Mouse (Mus musculus) gastrocnemius, adult 18-20 months (tissue): Measurements from ENCODE around the gene P3h2. TPM values are rescaled to one million over a fixed set of nuclear protein-coding genes. Genes with fewer than 3 reads are reported as not detected.

Experiments
- DNase-seq: peaks from one replicate; pipeline ENCODE4 v3.0.0; 2021; ENCODE audit warnings: low spot score
- total RNA-seq, 2 experiments: library from RNA; stranded (reverse); gene quantifications; 2 replicates each; pipeline ENCODE4 v1.2.3; 2021

Gene P3h2
- total RNA-seq, 2 experiments from 2014 or later = 2.6 to 7.1 TPM

GRCm38 (mm10) chr16:25983635-25984034 is 121.9 kb downstream of the P3h2 start:
- no peak for DNase-seq

GRCm38 (mm10) chr16:25979037-25979436 is 126.5 kb downstream of the P3h2 start:
- no peak for DNase-seq

GRCm38 (mm10) chr16:25977210-25977609 is 128.4 kb downstream of the P3h2 start:
- DNase-seq = no peak

DNA sequence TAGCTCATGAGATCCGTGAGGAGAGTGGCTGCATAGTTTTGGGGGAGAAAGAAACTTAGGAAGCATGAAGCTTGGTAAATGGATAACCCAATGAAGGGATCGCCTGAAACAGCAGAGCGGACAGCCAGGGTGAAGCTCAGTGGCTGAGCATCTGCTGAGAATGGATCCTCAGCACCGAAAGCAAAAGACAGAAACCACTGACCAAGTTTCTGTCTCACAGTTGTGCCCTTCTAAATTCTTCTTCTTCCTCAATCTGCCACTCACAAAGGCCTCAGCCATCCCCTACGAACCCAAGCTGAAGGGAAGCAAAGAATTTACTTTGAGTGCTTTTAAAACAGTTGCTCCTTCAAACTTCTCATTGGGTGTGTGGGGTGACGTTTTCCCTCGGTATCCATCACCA is 134.3 kb downstream of the P3h2 start:
- DNase-seq = no peak

DNA sequence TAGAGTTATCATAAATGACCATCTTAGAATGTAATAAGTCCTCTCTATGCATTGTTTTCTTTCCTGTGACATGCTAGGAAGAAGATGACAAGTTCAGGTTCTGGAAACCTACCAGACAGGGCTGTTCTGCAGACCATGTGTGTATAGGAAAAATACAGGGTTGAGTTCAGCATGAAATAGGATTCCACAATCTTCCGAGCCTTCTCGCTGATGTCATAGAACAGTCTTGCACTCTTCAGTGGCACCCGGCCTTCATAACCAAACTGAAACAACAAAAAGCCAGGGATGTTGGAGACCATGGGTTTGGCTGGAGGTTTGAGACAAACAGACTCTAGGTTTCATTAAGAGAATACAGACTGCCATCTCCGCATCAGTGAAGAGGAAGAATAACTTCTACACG is 134.9 kb downstream of the P3h2 start:
- DNase-seq = no peak

DNA sequence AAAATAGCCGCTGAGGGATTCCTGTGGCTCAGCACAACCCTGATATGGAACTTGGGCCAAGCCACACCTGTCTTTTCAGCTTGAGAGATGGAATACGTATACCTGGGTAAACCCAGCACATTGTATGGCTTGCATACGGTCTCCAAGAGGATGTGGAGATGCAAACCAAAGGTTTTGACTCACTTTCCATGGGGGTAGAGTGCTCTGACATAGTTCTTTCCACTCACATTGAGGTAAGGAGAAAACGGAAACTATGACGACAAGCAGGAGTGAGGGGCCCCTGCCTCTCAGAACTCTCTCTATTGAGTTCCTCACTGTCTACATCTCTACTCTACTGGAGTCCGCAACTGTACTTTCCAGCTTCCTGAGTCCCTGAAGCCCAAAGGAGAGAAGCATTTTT is 135.4 kb downstream of the P3h2 start:
- DNase-seq = no peak

DNA sequence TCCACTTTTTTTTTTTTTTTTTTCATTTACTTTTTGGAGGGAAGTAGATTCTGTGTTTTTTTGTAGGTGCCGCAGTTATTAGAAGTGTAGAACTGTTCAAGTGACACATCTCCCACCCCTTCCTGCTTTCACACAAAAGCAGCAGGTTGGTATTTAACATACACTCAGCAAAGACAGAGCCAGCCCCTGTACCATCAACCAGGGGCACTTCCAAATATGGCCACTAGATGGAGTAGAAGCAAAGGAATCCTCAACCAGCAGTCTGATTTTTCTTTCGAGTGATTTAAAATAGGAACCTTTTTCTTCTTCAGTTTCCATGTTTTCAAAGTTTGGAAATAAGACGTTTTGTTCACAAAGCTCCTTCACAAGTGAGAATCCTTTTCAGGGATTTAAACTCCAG is 138.3 kb downstream of the P3h2 start:
- peak; percentile 64 for DNase-seq

DNA sequence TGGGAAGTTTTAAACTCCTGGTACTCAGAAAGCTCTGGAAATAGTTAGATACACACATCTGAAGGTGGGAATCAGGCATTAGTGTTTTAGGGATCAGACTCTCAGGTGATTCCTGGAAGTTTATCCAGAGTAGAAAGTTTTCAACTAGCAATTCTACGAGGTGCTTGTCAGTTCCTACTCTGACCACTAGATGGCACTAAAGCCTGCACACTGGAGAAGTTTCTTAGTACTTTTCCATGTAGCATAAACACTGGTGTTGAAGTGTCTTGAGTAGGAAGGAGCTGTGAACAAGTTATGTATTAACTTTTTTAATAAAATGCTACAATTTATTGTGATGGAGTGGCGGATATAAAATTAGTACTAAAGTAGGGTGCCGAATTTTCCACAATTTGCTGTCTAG is 141.7 kb downstream of the P3h2 start:
- peak; percentile 62 for DNase-seq

DNA sequence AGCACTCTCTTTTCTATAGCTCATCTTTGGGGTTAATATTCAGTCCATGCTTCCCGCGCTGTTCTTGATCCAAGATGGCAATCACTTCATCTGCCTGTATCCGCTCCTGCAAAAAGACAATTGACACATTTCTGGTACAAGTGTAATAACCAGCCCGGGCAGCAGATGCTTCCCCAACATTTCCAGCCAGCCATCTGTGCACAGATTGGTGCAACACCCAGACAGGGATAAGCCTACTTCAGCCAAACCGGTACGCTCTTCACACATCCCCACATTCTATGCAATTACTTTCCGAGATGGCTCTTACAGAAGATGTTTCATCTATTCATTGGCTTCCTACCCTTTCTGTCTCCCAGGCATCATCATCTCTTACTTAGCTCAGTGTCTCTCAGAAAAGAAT is 145.2 kb downstream of the P3h2 start:
- no peak for DNase-seq

- DNase-seq = no peak
These were observed 145.7 kb downstream of the P3h2 start for GRCm38 (mm10) chr16:25959929-25960328.

DNA sequence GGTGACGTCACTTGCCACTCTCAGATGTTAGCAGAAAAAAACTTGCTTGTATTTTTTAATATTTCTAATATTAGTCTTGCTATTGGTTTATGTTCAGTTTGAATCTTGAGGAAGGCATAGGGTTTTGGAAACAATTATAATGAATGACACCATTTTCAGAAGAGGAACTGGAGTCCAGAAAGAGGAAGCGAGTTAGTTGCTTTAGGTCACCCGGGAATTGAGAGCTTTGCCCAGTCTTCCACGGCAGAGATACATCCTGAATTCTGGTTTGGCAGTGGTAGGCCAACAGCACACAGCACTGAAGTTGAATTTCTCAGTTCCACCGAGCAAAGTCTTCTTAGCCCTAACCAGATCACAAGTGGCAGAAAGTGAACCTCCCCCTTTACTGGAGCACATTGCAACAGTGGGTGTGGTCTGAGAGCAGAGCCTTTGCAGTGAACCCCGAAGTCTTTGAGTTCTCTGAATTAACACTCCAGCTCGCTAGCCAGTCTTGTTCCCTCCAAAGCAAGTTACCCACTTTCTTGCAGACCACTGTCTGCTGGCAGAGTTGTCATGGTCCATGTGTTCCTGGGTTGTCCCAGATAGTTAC is 146.8 kb downstream of the P3h2 start:
- no peak for DNase-seq

DNA sequence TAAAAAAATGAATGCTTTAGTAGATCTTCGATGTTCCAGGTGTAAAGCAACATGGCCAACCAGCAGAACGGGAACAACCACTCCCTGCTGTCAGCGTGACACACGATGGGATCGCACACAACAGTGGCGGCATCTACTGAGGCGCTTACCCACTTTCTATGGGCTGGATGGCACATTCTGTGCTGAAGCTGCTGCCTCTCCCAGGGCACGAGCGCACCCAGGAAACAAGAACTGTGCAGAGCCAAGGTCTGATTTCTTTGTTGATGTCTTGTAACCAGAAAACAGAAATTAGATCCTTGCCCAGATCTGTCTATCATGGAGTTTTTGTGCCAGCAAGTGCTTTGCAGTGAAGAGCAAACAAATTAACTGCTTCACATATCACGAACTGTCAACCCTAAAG is 147.4 kb downstream of the P3h2 start:
- peak; percentile 26 for DNase-seq

GRCm38 (mm10) chr16:25956831-25957230 is 148.8 kb downstream of the P3h2 start:
- no peak for DNase-seq

DNA sequence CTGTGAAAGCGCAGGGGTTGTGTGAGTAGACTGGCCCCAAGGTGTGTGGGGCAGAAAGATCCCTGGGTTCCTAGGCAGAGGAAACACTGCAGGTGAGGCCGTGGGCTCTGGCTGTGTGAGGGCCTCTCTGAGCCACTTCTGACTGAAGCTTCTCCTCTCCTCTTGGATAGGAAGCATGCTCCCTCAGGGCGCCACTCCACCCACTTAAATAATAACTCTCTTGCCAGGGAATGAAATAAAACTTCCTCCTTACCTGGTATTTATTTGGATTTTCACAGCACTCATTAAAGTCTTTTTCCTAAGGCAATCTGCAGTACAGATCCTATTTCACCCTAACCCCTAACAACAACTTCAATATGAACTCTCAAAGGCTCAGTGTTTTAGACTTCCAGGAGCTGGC is 151.0 kb downstream of the P3h2 start:
- no peak for DNase-seq

DNA sequence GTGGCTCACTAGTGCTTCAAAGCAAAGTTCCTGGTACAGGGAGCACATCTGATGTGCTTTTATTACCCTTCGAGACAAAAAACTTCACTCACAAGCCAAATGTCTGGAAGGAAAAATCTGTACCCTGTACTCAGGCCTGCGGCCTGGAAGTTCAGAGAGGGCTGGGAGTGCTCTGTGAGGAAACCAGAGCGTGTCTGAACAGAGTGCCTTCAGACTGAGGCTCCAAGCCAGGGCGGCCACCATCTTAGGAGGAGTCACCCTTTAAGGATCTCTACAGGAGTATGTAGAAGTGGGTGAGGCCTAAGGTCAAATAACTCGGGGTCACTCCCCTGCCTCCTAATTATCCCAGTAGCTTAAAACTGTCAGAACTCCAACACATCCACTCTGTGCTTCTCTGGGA is 152.2 kb downstream of the P3h2 start:
- no peak for DNase-seq

- peak; percentile 29 for DNase-seq
These were observed 153.6 kb downstream of the P3h2 start for GRCm38 (mm10) chr16:25952005-25952404.

DNA sequence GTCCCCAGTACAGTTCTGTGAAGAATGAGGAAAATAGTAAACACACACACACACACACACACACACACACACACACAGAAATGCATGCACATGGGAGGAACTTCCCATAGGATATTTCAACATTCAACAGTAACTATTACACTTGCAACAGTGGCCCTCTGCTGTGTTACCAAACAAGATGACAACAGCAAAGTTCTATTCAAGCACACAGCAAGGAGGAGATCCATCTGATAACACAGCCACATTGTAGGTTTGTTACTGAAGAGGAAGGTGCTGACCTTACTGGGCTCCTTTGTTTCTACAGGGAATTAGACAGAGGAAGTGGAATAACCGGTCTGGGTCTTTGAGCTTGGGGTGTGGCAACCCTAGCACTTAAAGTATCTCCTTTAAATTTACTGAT is 157.5 kb downstream of the P3h2 start:
- DNase-seq = no peak

DNA sequence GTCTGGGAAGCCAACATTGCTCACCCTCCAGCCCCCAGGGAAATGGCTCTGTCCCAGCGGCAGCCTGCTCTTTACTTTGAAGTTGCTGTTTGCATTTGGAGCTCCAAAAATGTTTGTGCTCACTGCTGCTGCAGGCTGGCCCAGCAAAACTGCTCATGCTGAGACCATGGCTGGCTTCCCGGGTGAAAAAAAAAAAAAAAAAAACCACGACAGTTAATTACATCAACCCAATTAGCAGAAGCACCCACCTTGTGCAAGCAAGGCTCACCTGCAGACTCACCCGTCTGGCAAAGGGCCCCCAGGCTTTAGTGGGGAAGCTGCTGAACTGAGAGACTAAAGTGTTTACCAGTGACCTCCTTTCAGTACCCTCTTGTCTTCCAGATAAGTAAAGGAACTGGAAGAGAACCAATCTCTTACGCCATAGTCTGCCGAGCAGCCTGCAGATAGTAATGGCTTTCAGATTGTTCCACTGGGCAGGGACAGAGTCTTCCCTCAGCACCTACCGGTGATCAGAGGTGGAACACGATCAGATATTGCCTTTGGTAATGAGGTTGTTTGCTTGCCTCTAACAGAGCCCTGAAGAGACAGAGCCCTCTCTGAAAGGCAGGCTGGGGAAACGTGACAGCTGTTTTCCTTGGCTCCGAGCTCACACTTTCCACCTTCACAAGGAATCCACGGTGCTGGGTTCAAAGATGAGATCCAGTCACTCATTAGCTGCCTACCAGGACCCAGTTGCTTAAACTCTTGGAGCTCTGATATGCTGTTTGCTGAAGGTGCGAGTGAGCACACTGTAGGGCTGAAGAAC is 160.2 kb downstream of the P3h2 start:
- peak; percentile 36 for DNase-seq

GRCm38 (mm10) chr16:25942261-25942660 is 163.3 kb downstream of the P3h2 start:
- no peak for DNase-seq

GRCm38 (mm10) chr16:25934181-25934580 is 171.4 kb downstream of the P3h2 start:
- DNase-seq = no peak

- no peak for DNase-seq
These were observed 193.4 kb downstream of the P3h2 start for GRCm38 (mm10) chr16:25912185-25912584.
